Mouse (Mus musculus): Measurements from ENCODE around the gene Gm28553.
"Not testable (repeated sequence)": the region's sequence is repeated elsewhere in the genome, so short reads cannot be mapped to it uniquely, and the experiment has no call there.

The Gm28553 gene

GRCm38 (mm10) chrY:48856197-48856596 is at the start of gene Gm28553:
Gm28553 (plus strand) TSS chrY:48856497.
- not testable (repeated sequence) for DNase-seq

Data from kidney, postnatal 25 days (tissue).